ENCODE assay signal across 19 mouse cellular contexts in genomic region chr1:131903251-131903650, GRCm38 (mm10).
"Had no signal": no experiment of that assay in that cellular context is flagged by ENCODE, and none has a peak within 500 bp of the region (broad histone marks: within the 10 kb centered on the region; RNA-seq: fewer than 3 reads in every experiment).

No protein-coding gene starts in this region.

- DNase-seq: lung, adult 18-20 months; lung, embryonic 14.5 days; lung, postnatal 10 days; lung, postnatal 4 days; midbrain, embryonic 14.5 days; retina, postnatal 1 day; right cerebral cortex, adult 18-20 months; right cerebral cortex, postnatal 25 days; right cerebral cortex, postnatal 4 days; spleen, adult 18-20 months; thymus, adult 18-20 months; thymus, postnatal 14 days; thymus, postnatal 36 days had no signal

- H3K9me3 ChIP-seq: midbrain, embryonic 10.5 days; midbrain, embryonic 12.5 days; neural tube, embryonic 13.5 days; neural tube, embryonic 15.5 days had no signal

- H3K4me3 ChIP-seq: midbrain, embryonic 10.5 days; midbrain, embryonic 12.5 days; myocyte; neural tube, embryonic 13.5 days; neural tube, embryonic 15.5 days had no signal

- H3K27ac ChIP-seq: midbrain, embryonic 10.5 days; midbrain, embryonic 12.5 days; neural tube, embryonic 13.5 days; neural tube, embryonic 15.5 days had no signal

- ATAC-seq: midbrain, embryonic 16.5 days had no signal

- H3K4me1 ChIP-seq: midbrain, embryonic 10.5 days; midbrain, embryonic 12.5 days; neural tube, embryonic 13.5 days; neural tube, embryonic 15.5 days had no signal

- H3K4me2 ChIP-seq: lung, embryonic 14.5 days; midbrain, embryonic 12.5 days; neural tube, embryonic 13.5 days; neural tube, embryonic 15.5 days had no signal

- H3K36me3 ChIP-seq: midbrain, embryonic 10.5 days; midbrain, embryonic 12.5 days; neural tube, embryonic 13.5 days; neural tube, embryonic 15.5 days had no signal

- H3K9ac ChIP-seq: lung, embryonic 14.5 days; midbrain, embryonic 12.5 days; neural tube, embryonic 13.5 days; neural tube, embryonic 15.5 days had no signal
